Mouse (Mus musculus) CD8-positive naive resting alpha-beta T cell, adult 2 months (primary cell): ENCODE measurements around the gene Hist1h2ac.
"Not testable (repeated sequence)": the region's sequence is repeated elsewhere in the genome, so short reads cannot be mapped to it uniquely, and the experiment has no call there.

ENCODE experiments used
- DNase-seq, 2 experiments: peaks; one replicate each; pipeline ENCODE4 v3.0.0; 2022; ENCODE audit warnings: low read depth in 2 of 2, low spot score in 2 of 2

Gene Hist1h2ac

GRCm38 (mm10) chr13:23700786-23701520, 17.2 kb upstream of the Hist1h2ac start:
- DNase-seq: peak; percentile 68 to 78

GRCm38 (mm10) chr13:23699767-23700166, 16.0 kb upstream of the Hist1h2ac start:
- DNase-seq: no peak

GRCm38 (mm10) chr13:23698996-23699395, 15.2 kb upstream of the Hist1h2ac start:
- DNase-seq: no peak

GRCm38 (mm10) chr13:23698300-23698693, 14.5 kb upstream of the Hist1h2ac start, which contains the start of gene Hist1h4c:
Hist1h4c (minus strand) TSS chr13:23698454.
- peak; percentile 98 for DNase-seq

GRCm38 (mm10) chr13:23697491-23698299, 13.9 kb upstream of the Hist1h2ac start:
- DNase-seq: peak; percentile 45 to 69

GRCm38 (mm10) chr13:23696061-23696474, 12.3 kb upstream of the Hist1h2ac start:
- no peak for DNase-seq

- DNase-seq: no peak
Observed at GRCm38 (mm10) chr13:23695514-23695913, 11.8 kb upstream of the Hist1h2ac start, which contains the start of gene Hist1h1t. Hist1h1t (plus strand) TSS chr13:23695814.

- no peak for DNase-seq
Observed at GRCm38 (mm10) chr13:23694956-23695355, 11.2 kb upstream of the Hist1h2ac start.

- no peak for DNase-seq
Observed at GRCm38 (mm10) chr13:23693856-23694440, 10.2 kb upstream of the Hist1h2ac start.

GRCm38 (mm10) chr13:23689459-23689858, 5.7 kb upstream of the Hist1h2ac start:
- no peak for DNase-seq

GRCm38 (mm10) chr13:23688956-23689355, 5.2 kb upstream of the Hist1h2ac start:
- no peak for DNase-seq

- DNase-seq: no peak
Observed at GRCm38 (mm10) chr13:23687907-23688306, 4.2 kb upstream of the Hist1h2ac start.

- DNase-seq: no peak
Observed at GRCm38 (mm10) chr13:23687181-23687580, 3.4 kb upstream of the Hist1h2ac start.

GRCm38 (mm10) chr13:23685966-23686365, 2.2 kb upstream of the Hist1h2ac start:
- no peak for DNase-seq

GRCm38 (mm10) chr13:23685121-23685861, 1.5 kb upstream of the Hist1h2ac start:
- DNase-seq: no peak

GRCm38 (mm10) chr13:23684295-23684945, 672 bp upstream of the Hist1h2ac start:
- DNase-seq: peak; percentile 31 to 53

- not testable (repeated sequence) for DNase-seq
Observed at GRCm38 (mm10) chr13:23682947-23683754, 597 bp downstream of the Hist1h2ac start.

GRCm38 (mm10) chr13:23682623-23682946, 1.2 kb downstream of the Hist1h2ac start:
- DNase-seq: no peak

GRCm38 (mm10) chr13:23681990-23682582, 1.7 kb downstream of the Hist1h2ac start:
- no peak for DNase-seq
